Mouse (Mus musculus): ENCODE measurements around the gene Hip1r. TPM values are rescaled to one million over a fixed set of nuclear protein-coding genes. Genes with fewer than 3 reads are reported as not detected.
A peak's percentile ranks its signal among the peaks of the same experiment; 100 is the strongest.

Hip1r gene
- polyA plus RNA-seq, 1 experiment from 2014 or later = 0.47 TPM

GRCm38 (mm10) chr5:124024677-124025076, 51.2 kb downstream of the Hip1r start:
- peak overlapping the region; percentile 78 for H3K27ac ChIP-seq
- H3K4me3 ChIP-seq (ENCODE audit: inconsistent target) = no peak overlapping the region
- WGBS (ENCODE audit: missing documents) = 87% methylated on average over 5 of the region's 6 CpGs
- peaks cover 96% of the 10 kb centered on the region for H3K79me2 ChIP-seq (ENCODE audit: inconsistent target)
- H3K36me3 ChIP-seq (ENCODE audit: inconsistent target) = no peaks in the 10 kb centered on the region

GRCm38 (mm10) chr5:124025146-124025545, 51.7 kb downstream of the Hip1r start:
- H3K27ac ChIP-seq = peak overlapping the region; percentile 78
- H3K36me3 ChIP-seq (ENCODE audit: inconsistent target) = no peaks in the 10 kb centered on the region
- 3% methylated on average over 9 of the region's 9 CpGs for WGBS (ENCODE audit: missing documents)
- no peak overlapping the region for H3K4me3 ChIP-seq (ENCODE audit: inconsistent target)
- peaks cover 96% of the 10 kb centered on the region for H3K79me2 ChIP-seq (ENCODE audit: inconsistent target)

DNA sequence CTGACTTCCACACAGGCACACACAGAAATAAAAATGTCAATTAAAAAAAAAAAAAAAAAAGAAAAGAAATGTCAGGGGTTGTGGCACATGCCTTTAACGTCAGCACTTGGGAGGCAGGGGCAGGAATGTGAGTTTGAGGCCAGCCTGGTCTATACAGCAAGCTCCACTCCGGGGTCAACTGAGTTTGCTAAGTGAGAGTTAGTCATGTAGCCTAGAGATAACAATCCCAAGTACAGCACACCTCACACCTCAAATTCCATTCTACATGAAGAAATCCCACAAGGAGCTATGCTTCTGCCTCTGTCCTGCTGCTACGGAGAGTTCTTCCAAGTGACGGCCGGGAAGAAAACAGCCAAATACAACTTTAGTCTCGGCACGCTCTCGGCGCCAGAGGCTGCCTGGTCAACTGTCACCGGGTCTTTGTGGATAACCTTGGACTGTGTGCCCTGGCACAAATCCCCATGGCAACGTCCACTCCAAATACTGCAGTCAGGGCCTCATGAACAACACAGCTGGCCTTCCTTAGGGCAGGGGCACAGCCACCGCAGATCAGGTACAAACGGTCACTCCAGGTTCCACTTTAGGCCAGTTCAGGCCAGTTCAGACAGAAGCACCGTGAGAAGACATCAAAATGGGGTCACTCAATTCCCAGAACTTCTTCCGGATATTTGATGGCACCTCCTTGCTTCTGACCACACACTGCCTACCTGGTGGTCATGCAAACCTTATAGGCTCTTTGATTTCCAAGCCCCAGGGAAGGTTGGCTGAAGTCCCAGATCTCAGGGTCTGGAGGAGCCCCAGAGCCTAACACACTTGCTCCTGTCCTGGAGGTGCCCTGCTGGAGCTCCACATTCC, 52.4 kb downstream of the Hip1r start:
- Histone ChIP-seq H3K36me3 (ENCODE audit: inconsistent target) (no peaks in the 10 kb centered on the region), H3K27ac (peak overlapping the region; percentile 78), H3K4me3 (ENCODE audit: inconsistent target) (no peak overlapping the region), H3K79me2 (ENCODE audit: inconsistent target) (peaks cover 96% of the 10 kb centered on the region)
- WGBS (ENCODE audit: missing documents) = 88% methylated on average over 15 of the region's 15 CpGs

GRCm38 (mm10) chr5:124026568-124026967, 53.1 kb downstream of the Hip1r start:
- 83% methylated on average over 5 of the region's 5 CpGs for WGBS (ENCODE audit: missing documents)
- peaks cover 96% of the 10 kb centered on the region for H3K79me2 ChIP-seq (ENCODE audit: inconsistent target)
- H3K36me3 ChIP-seq (ENCODE audit: inconsistent target) = no peaks in the 10 kb centered on the region
- 0 out of 2 replicates have a peak overlapping the region, but pooled peaks have one; percentile 78 for H3K27ac ChIP-seq
- H3K4me3 ChIP-seq (ENCODE audit: inconsistent target) = no peak overlapping the region

DNA sequence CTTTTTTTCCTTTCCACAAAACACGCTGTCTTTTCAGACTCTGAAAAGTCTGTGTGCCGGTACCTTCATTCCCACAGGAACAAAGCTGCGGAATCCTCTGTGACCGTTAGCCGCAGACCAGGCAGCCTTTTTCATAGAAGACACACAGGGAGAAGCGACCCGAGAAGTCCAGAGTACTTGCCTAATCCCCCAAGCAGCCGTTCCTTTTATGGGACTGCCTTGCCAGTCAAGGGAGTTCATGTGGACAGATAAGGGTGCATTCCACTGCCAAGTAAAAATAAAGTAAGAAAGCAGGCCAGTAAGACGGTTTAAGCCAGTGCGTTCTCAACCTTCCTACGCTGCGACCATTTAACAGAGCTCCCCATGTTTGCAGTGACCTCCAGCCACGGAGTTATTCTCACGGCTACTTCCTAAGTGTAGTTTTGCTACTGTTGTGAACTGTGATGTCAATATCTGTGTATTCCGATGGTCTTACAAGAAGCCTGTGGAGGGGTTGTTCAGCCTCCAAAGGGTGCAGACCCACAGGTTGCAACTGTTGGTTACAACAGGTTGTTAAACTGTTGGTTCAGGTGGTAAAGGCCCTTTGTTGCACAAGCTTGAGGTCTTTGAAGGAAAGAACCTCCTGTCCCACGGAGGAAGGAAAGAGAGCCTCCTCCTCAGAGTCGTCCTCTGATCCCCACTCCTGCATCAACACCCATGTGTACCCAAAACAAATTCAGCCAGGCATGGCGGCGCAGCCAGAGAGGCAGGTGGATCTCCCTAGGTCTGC, 54.5 kb downstream of the Hip1r start:
- Histone ChIP-seq H3K27ac (no peak overlapping the region), H3K79me2 (ENCODE audit: inconsistent target) (peaks cover 86% of the 10 kb centered on the region), H3K36me3 (ENCODE audit: inconsistent target) (no peaks in the 10 kb centered on the region), H3K4me3 (ENCODE audit: inconsistent target) (no peak overlapping the region)
- 80% methylated on average over 19 of the region's 19 CpGs for WGBS (ENCODE audit: missing documents)

DNA sequence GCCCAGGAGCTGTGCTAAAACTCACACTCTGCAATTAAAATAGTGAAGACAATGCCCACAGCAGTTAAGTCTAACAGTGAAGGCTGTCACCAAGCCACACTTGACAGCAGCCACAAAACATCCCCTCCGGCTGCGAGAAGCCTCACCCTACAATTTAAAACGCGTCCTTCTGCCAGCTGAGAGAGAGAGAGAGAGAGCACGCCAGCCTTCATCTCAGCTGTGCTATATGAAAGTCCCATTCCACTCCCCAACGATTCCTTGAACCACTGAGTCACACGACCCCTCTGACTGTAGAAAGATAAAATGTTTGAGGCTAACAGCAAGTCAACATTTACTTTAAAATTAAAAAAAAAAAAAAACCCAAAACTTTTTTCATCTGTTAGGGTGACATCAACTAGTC, 55.3 kb downstream of the Hip1r start:
- H3K4me3 ChIP-seq (ENCODE audit: inconsistent target) = no peak overlapping the region
- 63% methylated on average over 7 of the region's 7 CpGs for whole genome bisulfite sequencing (ENCODE audit: missing documents)
- peaks cover 78% of the 10 kb centered on the region for H3K79me2 ChIP-seq (ENCODE audit: inconsistent target)
- no peaks in the 10 kb centered on the region for H3K36me3 ChIP-seq (ENCODE audit: inconsistent target)
- H3K27ac ChIP-seq = no peak overlapping the region

- Histone ChIP-seq H3K79me2 (ENCODE audit: inconsistent target) (peaks cover 70% of the 10 kb centered on the region), H3K36me3 (ENCODE audit: inconsistent target) (no peaks in the 10 kb centered on the region), H3K4me3 (ENCODE audit: inconsistent target) (no peak overlapping the region), H3K27ac (no peak overlapping the region)
- 89% methylated on average over 18 of the region's 19 CpGs for WGBS (ENCODE audit: missing documents)
These were observed 56.0 kb downstream of the Hip1r start for GRCm38 (mm10) chr5:124029220-124030035.

GRCm38 (mm10) chr5:124030386-124031067, 57.1 kb downstream of the Hip1r start:
- H3K4me3 ChIP-seq (ENCODE audit: inconsistent target) = peak overlapping the region; percentile 86
- H3K27ac ChIP-seq = no peak overlapping the region
- no peaks in the 10 kb centered on the region for H3K36me3 ChIP-seq (ENCODE audit: inconsistent target)
- WGBS (ENCODE audit: missing documents) = 61% methylated on average over 12 of the region's 12 CpGs
- peaks cover 64% of the 10 kb centered on the region for H3K79me2 ChIP-seq (ENCODE audit: inconsistent target)

DNA sequence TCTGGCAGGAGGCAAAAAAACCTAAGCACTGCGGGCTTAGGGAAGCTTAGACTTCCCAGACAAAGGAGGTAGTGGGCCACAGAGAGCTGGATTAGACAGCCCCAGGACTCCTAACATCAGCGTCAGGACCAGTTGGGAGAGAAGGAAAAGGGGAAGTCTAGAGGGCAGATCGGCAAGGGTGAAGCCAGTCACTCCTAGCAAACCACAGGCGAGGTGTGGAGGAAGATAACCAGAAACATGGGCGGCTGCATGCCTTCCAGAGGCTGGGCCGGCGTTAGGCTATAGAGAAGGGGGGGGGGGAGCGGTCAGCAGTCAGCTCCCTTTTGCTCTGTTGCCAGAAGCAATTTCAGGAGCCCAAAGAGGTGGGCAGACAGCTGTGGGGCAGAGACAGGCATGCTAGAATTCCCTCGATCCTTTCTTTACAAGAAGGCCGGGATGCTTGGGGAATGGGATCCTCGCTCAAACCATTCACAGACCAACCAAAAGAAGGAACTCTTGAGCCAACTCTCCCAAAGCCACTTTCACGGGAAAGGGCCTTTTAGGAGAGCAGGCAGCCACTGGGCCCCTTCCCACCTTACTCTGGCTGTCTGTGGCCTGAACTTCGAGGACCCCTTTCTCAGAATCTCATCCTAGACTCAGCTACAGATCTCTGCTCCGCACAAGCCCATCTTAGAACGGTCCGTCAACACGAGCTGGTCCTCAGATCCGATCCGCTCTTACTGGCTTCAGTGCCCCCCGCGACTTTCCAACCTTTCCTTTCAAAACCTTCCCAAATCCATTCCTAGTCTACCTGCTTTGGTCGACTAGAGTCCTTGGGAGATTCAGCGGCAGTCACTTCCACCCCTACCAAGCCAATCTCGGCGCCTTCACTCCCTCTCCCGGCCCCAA, 57.9 kb downstream of the Hip1r start:
- WGBS (ENCODE audit: missing documents) = 1% methylated on average over 26 of the region's 26 CpGs
- H3K36me3 ChIP-seq (ENCODE audit: inconsistent target) = no peaks in the 10 kb centered on the region
- H3K27ac ChIP-seq = peak overlapping the region; percentile 67
- H3K79me2 ChIP-seq (ENCODE audit: inconsistent target) = peaks cover 56% of the 10 kb centered on the region
- peak overlapping the region; percentile 86 for H3K4me3 ChIP-seq (ENCODE audit: inconsistent target)

GRCm38 (mm10) chr5:124032001-124032508, 58.6 kb downstream of the Hip1r start, which contains the start of gene Vps37b:
TSS of gene Vps37b (minus strand) at chr5:124032270.
- WGBS (ENCODE audit: missing documents) = 2% methylated on average over 47 of the region's 52 CpGs
- H3K36me3 ChIP-seq (ENCODE audit: inconsistent target) = no peaks in the 10 kb centered on the region
- peaks cover 49% of the 10 kb centered on the region for H3K79me2 ChIP-seq (ENCODE audit: inconsistent target)
- peak within 1 kb of the TSS; percentile 67 for H3K27ac ChIP-seq
- peak within 1 kb of the TSS; percentile 86 for H3K4me3 ChIP-seq (ENCODE audit: inconsistent target)

- Histone ChIP-seq H3K4me3 (ENCODE audit: inconsistent target) (no peak overlapping the region), H3K36me3 (ENCODE audit: inconsistent target) (no peaks in the 10 kb centered on the region), H3K79me2 (ENCODE audit: inconsistent target) (peaks cover 25% of the 10 kb centered on the region), H3K27ac (no peak overlapping the region)
- 59% methylated on average over 10 of the region's 11 CpGs for WGBS (ENCODE audit: missing documents)
These were observed 61.0 kb downstream of the Hip1r start for GRCm38 (mm10) chr5:124034471-124034870.

DNA sequence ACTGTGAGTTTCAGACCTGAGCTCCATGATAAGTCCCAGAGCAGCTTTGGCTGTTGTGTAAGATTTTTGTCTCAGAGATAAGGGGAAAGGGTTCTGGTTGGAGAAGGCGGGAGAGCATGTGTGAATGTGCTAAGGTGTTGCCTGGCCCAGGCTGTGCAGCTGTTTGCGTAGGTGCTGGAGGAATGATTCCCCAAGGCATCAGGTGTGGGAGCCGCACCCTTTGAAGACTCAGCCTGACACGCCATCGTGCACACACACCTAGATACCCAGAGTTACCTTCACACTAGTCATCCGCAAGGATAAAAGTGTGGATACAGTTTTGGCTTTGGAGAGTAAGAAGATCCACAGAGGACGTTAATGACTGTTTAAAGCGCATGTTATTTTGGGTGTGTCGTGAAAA, 62.0 kb downstream of the Hip1r start:
- 78% methylated on average over 8 of the region's 9 CpGs for WGBS (ENCODE audit: missing documents)
- Histone ChIP-seq H3K79me2 (ENCODE audit: inconsistent target) (peaks cover 15% of the 10 kb centered on the region), H3K36me3 (ENCODE audit: inconsistent target) (no peaks in the 10 kb centered on the region), H3K4me3 (ENCODE audit: inconsistent target) (no peak overlapping the region), H3K27ac (no peak overlapping the region)

DNA sequence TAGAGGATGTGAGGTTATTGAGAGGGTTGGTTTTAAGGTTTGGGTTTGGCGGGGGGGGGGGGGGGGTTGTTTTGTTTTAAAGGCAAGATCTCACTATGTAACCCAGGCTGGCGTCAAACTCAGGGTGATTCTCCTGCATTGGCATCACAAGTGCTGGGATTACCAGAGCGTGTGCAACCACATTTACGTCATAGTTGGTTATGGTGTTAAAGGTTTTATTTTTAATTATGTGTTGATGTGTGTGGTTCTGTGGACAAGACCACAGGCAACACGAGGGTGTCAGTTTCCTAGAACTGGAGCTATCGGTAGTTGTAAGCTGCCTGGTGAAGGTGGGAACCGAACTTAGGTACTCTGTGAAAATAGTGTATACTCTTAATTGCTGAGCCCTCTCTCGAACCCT, 62.4 kb downstream of the Hip1r start:
- no peaks in the 10 kb centered on the region for H3K36me3 ChIP-seq (ENCODE audit: inconsistent target)
- no peak overlapping the region for H3K4me3 ChIP-seq (ENCODE audit: inconsistent target)
- no peak overlapping the region for H3K27ac ChIP-seq
- H3K79me2 ChIP-seq (ENCODE audit: inconsistent target) = peaks cover 11% of the 10 kb centered on the region
- 70% methylated on average over 7 of the region's 8 CpGs for WGBS (ENCODE audit: missing documents)

Data from macrophage (primary cell).